ENCODE assay signal across 39 mouse cellular contexts in the genomic region with DNA sequence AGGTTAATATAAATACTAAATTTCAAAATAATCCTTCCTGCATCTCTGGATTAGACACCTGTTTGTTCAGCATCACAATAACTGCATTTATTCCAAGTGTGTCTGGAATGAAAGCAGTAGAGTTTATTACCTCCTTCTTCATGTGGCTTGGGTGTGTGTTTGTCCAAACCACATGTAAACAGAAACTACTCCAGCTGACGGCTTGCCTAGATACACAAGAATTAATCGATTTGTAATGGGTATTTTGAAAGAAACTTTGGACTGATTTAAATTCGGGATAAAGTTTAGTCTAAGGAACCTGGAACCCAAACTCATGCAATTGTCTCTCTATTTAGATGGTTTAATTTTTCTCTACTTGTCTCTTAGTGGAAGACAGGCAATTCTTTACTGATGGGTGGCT. TPM values are rescaled to one million over a fixed set of nuclear protein-coding genes. Genes with fewer than 3 reads are reported as not detected.
"Had no signal": no experiment of that assay in that cellular context is flagged by ENCODE, and none has a peak within 500 bp of the region (broad histone marks: within the 10 kb centered on the region; RNA-seq: fewer than 3 reads in every experiment).

No protein-coding gene starts in this region.

- H3K9me3 ChIP-seq: embryonic facial prominence, embryonic 10.5 days; embryonic facial prominence, embryonic 12.5 days; embryonic facial prominence, embryonic 13.5 days; embryonic facial prominence, embryonic 15.5 days; forebrain, embryonic 10.5 days; forebrain, embryonic 12.5 days; forebrain, embryonic 13.5 days; forebrain, embryonic 15.5 days had no signal

- H3K4me2 ChIP-seq: embryonic facial prominence, embryonic 12.5 days; embryonic facial prominence, embryonic 13.5 days; embryonic facial prominence, embryonic 15.5 days; forebrain, embryonic 12.5 days; forebrain, embryonic 13.5 days; forebrain, embryonic 15.5 days had no signal

- H3K4me1 ChIP-seq: embryonic facial prominence, embryonic 10.5 days; embryonic facial prominence, embryonic 12.5 days; embryonic facial prominence, embryonic 13.5 days; embryonic facial prominence, embryonic 15.5 days; forebrain, embryonic 10.5 days; forebrain, embryonic 12.5 days; forebrain, embryonic 13.5 days; forebrain, embryonic 15.5 days had no signal

- H3K27me3 ChIP-seq: embryonic facial prominence, embryonic 12.5 days; embryonic facial prominence, embryonic 13.5 days; embryonic facial prominence, embryonic 15.5 days; forebrain, embryonic 12.5 days; forebrain, embryonic 13.5 days; forebrain, embryonic 15.5 days had no signal

- H3K36me3 ChIP-seq: embryonic facial prominence, embryonic 10.5 days; embryonic facial prominence, embryonic 12.5 days; embryonic facial prominence, embryonic 13.5 days; embryonic facial prominence, embryonic 15.5 days; forebrain, embryonic 10.5 days; forebrain, embryonic 12.5 days; forebrain, embryonic 15.5 days had no signal

- H3K27ac ChIP-seq: embryonic facial prominence, embryonic 10.5 days; embryonic facial prominence, embryonic 12.5 days; embryonic facial prominence, embryonic 13.5 days; embryonic facial prominence, embryonic 15.5 days; forebrain, embryonic 10.5 days; forebrain, embryonic 12.5 days; forebrain, embryonic 13.5 days; forebrain, embryonic 15.5 days; gastrocnemius, adult 2 months had no signal

- DNase-seq: cerebellum, adult 2 months; cerebellum, adult 8-10 months; cerebellum, adult 9-10 months; cerebellum, adult 9-11 months; cerebellum, postnatal 10 days; cerebellum, postnatal 14 days; cerebellum, postnatal 25 days; cerebellum, postnatal 36 days; embryo, embryonic 11 days; forebrain, postnatal 0 days; gastrocnemius, adult 2 months; gastrocnemius, postnatal 10 days; gastrocnemius, postnatal 14 days; gastrocnemius, postnatal 25 days; gastrocnemius, postnatal 36 days; heart, adult 11 months; heart, adult 18-20 months had no signal

- ATAC-seq: forebrain, embryonic 13.5 days; forebrain, embryonic 14.5 days; forebrain, embryonic 15.5 days; forebrain, embryonic 16.5 days; forebrain, postnatal 0 days had no signal

- H3K4me3 ChIP-seq: embryonic facial prominence, embryonic 10.5 days; embryonic facial prominence, embryonic 12.5 days; embryonic facial prominence, embryonic 13.5 days; embryonic facial prominence, embryonic 15.5 days; erythroblast, embryonic 14.5 days; forebrain, embryonic 10.5 days; forebrain, embryonic 12.5 days; forebrain, embryonic 13.5 days; forebrain, embryonic 15.5 days; gastrocnemius, adult 2 months had no signal

- H3K9ac ChIP-seq: embryonic facial prominence, embryonic 12.5 days; embryonic facial prominence, embryonic 13.5 days; embryonic facial prominence, embryonic 15.5 days; forebrain, embryonic 12.5 days; forebrain, embryonic 13.5 days; forebrain, embryonic 15.5 days; forebrain, postnatal 0 days had no signal

RNA-seq across cellular contexts. Expression of a gene that starts 18.0 kb away (rescaled TPM):
- total RNA-seq: common myeloid progenitor, adult 5-6 weeks; forebrain, postnatal 0 days; gastrocnemius, adult 18-20 months; gastrocnemius, adult 2 months; gastrocnemius, adult 8-10 months; gastrocnemius, postnatal 14 days; gastrocnemius, postnatal 25 days; gastrocnemius, postnatal 36 days; granulocyte monocyte progenitor cell, adult 5-6 weeks had no signal
- polyA plus RNA-seq: cortical plate, adult 2 months; embryonic facial prominence, embryonic 11.5 days; erythroblast, embryonic 14.5 days; forebrain, embryonic 11.5 days; forebrain, embryonic 13.5 days; forebrain, embryonic 16.5 days; frontal cortex, adult 2 months had no signal

RNA-seq across cellular contexts. Expression of a gene that starts 37.0 kb away (rescaled TPM):
- total RNA-seq: common myeloid progenitor, adult 5-6 weeks; forebrain, postnatal 0 days; gastrocnemius, adult 2 months; gastrocnemius, postnatal 25 days; granulocyte monocyte progenitor cell, adult 5-6 weeks; heart, adult 18-20 months had no signal
- polyA plus RNA-seq: cerebellum, adult 2 months; erythroblast, embryonic 14.5 days; forebrain, embryonic 13.5 days; forebrain, embryonic 14.5 days; forebrain, embryonic 15.5 days; forebrain, embryonic 16.5 days had no signal

RNA-seq across cellular contexts. Expression of a gene that starts 46.2 kb away (rescaled TPM):
- total RNA-seq: common myeloid progenitor, adult 5-6 weeks; forebrain, postnatal 0 days; gastrocnemius, adult 18-20 months; gastrocnemius, adult 2 months; gastrocnemius, adult 8-10 months; gastrocnemius, postnatal 10 days; gastrocnemius, postnatal 14 days; gastrocnemius, postnatal 25 days; gastrocnemius, postnatal 36 days; gastrocnemius, postnatal 4 days; granulocyte monocyte progenitor cell, adult 5-6 weeks; heart, adult 18-20 months had no signal
- polyA plus RNA-seq: cerebellum, adult 2 months; cortical plate, adult 2 months; embryonic facial prominence, embryonic 10.5 days; embryonic facial prominence, embryonic 11.5 days; embryonic facial prominence, embryonic 12.5 days; embryonic facial prominence, embryonic 13.5 days; embryonic facial prominence, embryonic 14.5 days; erythroblast, embryonic 14.5 days; forebrain, embryonic 10.5 days; forebrain, embryonic 11.5 days; forebrain, embryonic 12.5 days; forebrain, embryonic 13.5 days; forebrain, embryonic 14.5 days; forebrain, embryonic 15.5 days; forebrain, embryonic 16.5 days; forebrain, postnatal 0 days; frontal cortex, adult 2 months; gonadal fat pad, adult 2 months had no signal

RNA-seq across cellular contexts. Expression of a gene that starts 52.9 kb away (rescaled TPM):
- total RNA-seq: common myeloid progenitor, adult 5-6 weeks; gastrocnemius, adult 18-20 months; gastrocnemius, adult 2 months; gastrocnemius, postnatal 10 days; gastrocnemius, postnatal 14 days; gastrocnemius, postnatal 25 days; gastrocnemius, postnatal 36 days; gastrocnemius, postnatal 4 days; granulocyte monocyte progenitor cell, adult 5-6 weeks; heart, adult 18-20 months had no signal
- polyA plus RNA-seq: cerebellum, adult 2 months; embryonic facial prominence, embryonic 10.5 days; embryonic facial prominence, embryonic 11.5 days; embryonic facial prominence, embryonic 12.5 days; embryonic facial prominence, embryonic 13.5 days; embryonic facial prominence, embryonic 14.5 days; erythroblast, embryonic 14.5 days; forebrain, embryonic 10.5 days; forebrain, embryonic 12.5 days; forebrain, embryonic 13.5 days; gonadal fat pad, adult 2 months had no signal
